Mouse (Mus musculus) G1E-ER4 (cell line): ENCODE data around the gene Zbtb26. TPM values are rescaled to one million over a fixed set of nuclear protein-coding genes. Genes with fewer than 3 reads are reported as not detected.

ENCODE experiments used
- GATA1 ChIP-seq: IDR thresholded peaks from one replicate; pipeline ENCODE4 v1.8.0; 2012; ENCODE audit warnings: low read length, inconsistent platforms
- polyA plus RNA-seq: library from polyadenylated mRNA; stranded (reverse); fragments of >175 nt; gene quantifications from 2 replicates; pipeline ENCODE4 v1.2.3, GENCODE M21; 2012

The Zbtb26 gene
- polyA plus RNA-seq, result 0.58 and 0.77 TPM in 2 replicates

- TF ChIP-seq GATA1, result no peak
Measured at GRCm38 (mm10) chr2:37442611-37443591, at the start of gene Zbtb26, which contains the start of the genes Zbtb6 and Rabgap1. TSS of gene Zbtb26 (minus strand) at chr2:37443135. TSS of gene Zbtb6 (minus strand) at chr2:37443171. TSS of gene Rabgap1 (plus strand) at chr2:37443279.

DNA sequence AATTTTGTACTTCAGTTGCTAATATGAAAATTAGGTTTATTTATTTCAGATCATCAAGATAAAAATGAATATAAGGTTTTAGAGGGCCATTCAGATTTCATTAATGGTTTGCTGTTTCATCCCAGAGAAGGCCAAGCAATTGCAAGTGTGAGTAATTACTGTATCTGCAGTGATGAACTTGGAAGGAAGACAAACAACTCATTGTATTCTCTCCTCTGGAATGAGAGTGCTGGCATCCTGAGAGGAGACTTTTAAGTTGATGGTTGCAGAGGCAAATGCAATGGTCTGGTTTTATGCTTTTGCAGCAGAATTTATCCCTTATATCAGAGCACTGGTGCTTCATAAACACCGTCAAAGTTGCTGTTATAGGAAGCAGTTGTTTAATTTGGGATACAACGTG is 46.0 kb upstream of the Zbtb26 start:
- TF ChIP-seq GATA1, result no peak

DNA sequence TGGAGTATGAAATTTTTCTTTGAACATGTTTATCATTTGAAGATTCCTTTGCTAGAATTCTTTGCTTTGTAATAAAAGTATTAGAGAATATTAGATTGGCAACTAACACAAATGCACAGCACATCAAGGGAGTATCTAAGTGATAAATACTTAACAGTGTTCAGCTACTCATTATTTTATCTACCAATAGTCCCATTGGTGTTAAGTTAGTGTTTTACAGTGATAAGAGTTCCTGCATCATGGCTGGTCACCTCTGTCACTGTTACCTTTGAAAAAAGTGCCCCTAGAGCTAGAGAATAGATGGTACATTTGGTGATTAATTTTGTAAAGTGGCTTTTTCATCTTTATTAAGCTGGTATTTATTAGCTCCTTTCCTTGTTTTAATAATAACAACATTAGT is 43.5 kb upstream of the Zbtb26 start:
- no peak for TF ChIP-seq GATA1

DNA sequence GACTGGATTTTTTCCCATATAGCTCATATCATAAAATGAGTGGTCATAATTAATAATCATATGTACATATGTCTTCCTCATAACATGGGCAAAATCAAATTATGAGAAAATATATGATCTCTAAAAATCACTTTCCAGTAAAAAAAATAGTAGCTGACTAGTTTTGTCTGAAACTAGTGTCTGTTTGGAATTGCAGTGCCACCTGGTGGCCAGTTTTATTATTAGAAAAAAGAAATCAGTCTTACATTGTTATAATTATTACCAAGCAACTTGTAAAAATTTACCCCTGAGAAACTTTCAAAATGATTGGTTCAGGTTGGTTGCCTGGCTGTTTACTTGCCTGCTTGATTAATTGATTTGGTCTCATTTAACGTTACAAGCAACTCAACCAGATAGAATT is 42.4 kb upstream of the Zbtb26 start:
- no peak for TF ChIP-seq GATA1

DNA sequence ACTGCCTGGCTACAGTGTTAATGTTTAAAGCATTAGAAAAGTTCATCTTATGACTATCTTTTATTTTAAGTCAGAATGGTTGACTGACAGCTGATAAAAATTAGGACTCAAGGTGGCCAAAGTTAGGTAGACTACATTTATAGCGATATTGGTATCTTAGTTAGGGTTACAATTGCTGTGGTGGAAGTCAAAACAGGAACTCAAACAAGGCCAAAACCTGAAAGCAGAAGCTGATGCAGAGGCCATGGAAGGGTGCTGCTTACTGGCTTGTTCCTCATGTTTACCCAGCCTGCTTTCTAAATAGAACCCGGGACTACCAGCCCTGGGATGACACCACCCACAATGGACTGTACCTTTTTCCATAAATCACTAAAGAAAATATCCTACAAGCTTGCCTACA is 41.2 kb upstream of the Zbtb26 start:
- no peak for TF ChIP-seq GATA1

GRCm38 (mm10) chr2:37480039-37480438 is 37.1 kb upstream of the Zbtb26 start:
- TF ChIP-seq GATA1, result no peak

- TF ChIP-seq GATA1, result no peak
Measured at GRCm38 (mm10) chr2:37479559-37479958, 36.6 kb upstream of the Zbtb26 start.

- TF ChIP-seq GATA1, result no peak
Measured at GRCm38 (mm10) chr2:37466266-37466665, 23.3 kb upstream of the Zbtb26 start.

DNA sequence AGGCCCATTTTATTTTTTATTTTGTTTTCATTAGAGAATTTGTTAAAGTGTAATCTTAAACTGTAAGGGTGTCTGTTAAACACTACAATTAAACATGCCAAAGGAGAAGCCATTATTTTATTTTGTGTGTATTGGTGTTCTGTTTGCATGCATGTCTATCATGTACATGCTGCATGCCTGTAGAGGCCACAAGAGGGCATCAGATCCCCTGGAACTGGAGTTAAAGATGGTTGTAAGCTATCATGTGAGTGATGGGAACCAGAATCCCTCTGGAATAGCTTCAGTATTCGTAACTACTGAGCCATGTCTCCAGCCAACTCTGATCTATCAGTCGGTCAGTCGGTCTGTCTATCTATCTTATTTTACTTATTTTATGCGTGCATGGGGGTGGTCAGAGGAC is 17.8 kb upstream of the Zbtb26 start:
- TF ChIP-seq GATA1, result no peak

GRCm38 (mm10) chr2:37452376-37452760 is 9.4 kb upstream of the Zbtb26 start:
- no peak for TF ChIP-seq GATA1

DNA sequence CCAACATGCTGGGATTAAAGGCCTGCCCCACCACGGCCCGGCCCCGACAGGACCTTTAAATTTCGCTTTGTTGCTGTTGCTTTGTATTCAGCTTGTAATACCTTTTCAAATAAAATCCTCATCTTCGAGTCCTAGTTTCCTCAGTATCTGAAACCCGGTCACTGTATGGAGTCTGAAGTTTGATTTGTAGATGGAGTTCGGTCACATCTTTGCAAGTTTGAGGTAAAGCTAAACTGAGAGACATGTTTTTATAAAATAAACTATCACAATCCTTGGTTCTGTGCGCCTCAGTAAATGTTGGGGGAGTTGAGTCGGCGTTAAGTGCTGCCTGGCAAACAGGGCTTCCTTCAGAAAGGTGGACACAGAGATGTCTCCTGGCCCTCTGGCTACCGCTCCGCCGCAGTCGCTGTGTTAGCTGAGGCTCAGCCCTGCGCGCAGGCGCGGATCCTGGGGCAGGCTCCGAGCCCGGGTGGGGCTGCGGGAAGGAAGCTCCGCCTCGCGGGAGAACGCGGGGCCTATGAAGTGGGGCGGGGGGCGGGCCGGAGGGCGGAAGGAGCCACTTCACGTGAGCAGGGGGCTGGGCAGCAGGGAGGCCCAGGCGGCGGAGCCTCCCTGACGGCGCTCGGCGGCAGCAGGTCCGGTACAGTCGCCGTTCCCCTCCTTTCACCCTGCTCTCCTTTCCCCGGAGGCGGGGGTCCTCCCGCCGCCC is 8.9 kb upstream of the Zbtb26 start:
- no peak for TF ChIP-seq GATA1

- TF ChIP-seq GATA1, result no peak
Measured at GRCm38 (mm10) chr2:37431609-37432008, 11.3 kb downstream of the Zbtb26 start.

GRCm38 (mm10) chr2:37430593-37431464 is 12.1 kb downstream of the Zbtb26 start:
- TF ChIP-seq GATA1, result no peak

GRCm38 (mm10) chr2:37423671-37424070 is 19.3 kb downstream of the Zbtb26 start:
- TF ChIP-seq GATA1, result no peak
